Mouse (Mus musculus): ENCODE data around the gene Amh. TPM values are rescaled to one million over a fixed set of nuclear protein-coding genes. Genes with fewer than 3 reads are reported as not detected.

Gene Amh
- polyA plus RNA-seq (2014; fragmentation: Nextera tagmentation; extraction: Ambion mirVana), result 0.13 TPM in 1 of 2 replicates, not detected in the other

DNA sequence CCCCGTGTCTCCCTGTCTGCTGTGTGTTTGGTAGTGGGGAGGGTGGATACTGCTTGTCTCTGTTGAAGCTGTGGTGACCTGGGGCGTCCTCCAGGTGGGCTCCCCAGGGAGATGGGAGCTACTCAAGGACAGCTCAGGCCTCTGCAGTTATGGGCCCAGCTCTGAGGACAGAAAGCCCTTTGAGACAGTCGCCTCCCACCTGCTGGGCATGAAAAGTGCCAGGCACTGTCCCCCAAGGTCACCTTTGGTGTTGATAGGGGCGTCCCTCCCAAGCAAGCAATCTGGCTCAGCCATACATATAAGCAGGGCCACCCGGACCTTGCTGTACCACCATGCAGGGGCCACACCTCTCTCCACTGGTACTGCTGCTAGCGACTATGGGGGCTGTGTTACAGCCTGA is at the start of gene Amh:
TSS of gene Amh (plus strand) at position 328 of the 400 bp plus-strand sequence.
- DNase-seq (ENCODE audit: low spot score) (no peak), ATAC-seq (ENCODE audit: low read depth) (no peak)
- Histone ChIP-seq H3K4me1 (ENCODE audit: control insufficient read depth, insufficient read depth, low read length) (peaks cover 14% of the 10 kb centered on the region), H3K4me3 (ENCODE audit: low read depth, low read length) (no peak within 1 kb of the TSS), H3K4me2 (ENCODE audit: low read depth, low read length) (no peak within 1 kb of the TSS), H3K9me3 (ENCODE audit: control insufficient read depth, low read length) (no peaks in the 10 kb centered on the region), H3K9ac (ENCODE audit: low read depth, low read length) (no peak within 1 kb of the TSS), H3K27me3 (replicated peaks; ENCODE audit: control insufficient read depth, insufficient read depth, low read length) (peaks cover 19% of the 10 kb centered on the region), H3K27ac (replicated peaks; ENCODE audit: low read depth, low read length) (no peak within 1 kb of the TSS), H3K36me3 (ENCODE audit: control insufficient read depth, insufficient read depth, low read length) (peaks cover 50% of the 10 kb centered on the region)
- WGBS, result 67% methylated on average over 6 of the region's 6 CpGs

DNA sequence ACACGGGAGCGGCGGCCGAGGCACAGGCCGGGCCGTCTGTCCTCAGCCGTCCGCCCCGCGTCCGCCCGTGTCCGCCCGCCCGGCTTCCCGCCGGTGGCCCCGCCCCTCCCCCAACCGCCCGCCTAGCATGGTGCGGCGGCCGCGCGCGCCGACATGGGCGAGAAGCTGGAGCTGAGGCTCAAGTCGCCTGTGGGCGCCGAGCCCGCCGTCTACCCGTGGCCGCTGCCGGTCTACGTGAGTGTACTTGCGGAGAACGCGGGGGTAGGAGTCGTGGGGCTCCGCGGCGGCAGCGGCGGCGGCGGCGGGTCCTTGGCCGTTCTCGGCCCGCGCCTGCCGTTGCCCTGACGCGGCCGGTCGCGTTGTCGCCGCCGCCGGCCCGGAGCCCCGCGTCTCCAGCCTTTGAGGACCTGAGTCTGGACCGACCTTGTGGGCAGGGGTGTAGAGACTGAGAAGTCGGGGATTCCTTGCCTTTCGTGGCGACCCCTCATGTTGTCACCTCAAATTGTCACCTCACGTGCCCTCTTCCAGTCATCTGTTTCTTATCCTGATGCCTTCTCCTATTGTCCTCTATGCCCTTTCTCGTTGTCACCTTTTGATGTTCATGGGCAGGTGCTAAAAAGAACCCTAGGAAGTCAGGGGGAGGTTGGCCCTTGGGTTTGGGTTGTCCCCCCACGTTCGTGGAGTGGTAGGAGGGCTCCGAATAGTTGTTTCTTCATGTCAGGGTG is 49.6 kb upstream of the Amh start:
- Histone ChIP-seq H3K4me1 (ENCODE audit: control insufficient read depth, insufficient read depth, low read length) (peaks cover 32% of the 10 kb centered on the region), H3K36me3 (ENCODE audit: control insufficient read depth, insufficient read depth, low read length) (no peaks in the 10 kb centered on the region), H3K9ac (ENCODE audit: low read depth, low read length) (peak overlapping the region; percentile 93), H3K9me3 (ENCODE audit: control insufficient read depth, low read length) (no peaks in the 10 kb centered on the region), H3K4me2 (ENCODE audit: low read depth, low read length) (peak overlapping the region; percentile 83), H3K4me3 (ENCODE audit: low read depth, low read length) (peak overlapping the region; percentile 86), H3K27ac (replicated peaks; ENCODE audit: low read depth, low read length) (peak overlapping the region; percentile 81), H3K27me3 (replicated peaks; ENCODE audit: control insufficient read depth, insufficient read depth, low read length) (no peaks in the 10 kb centered on the region)
- DNase-seq (ENCODE audit: low spot score) (no peak), ATAC-seq (ENCODE audit: low read depth) (peak; percentile 39; the same call in 1 of the 2 replicates)
- WGBS, result under 1% methylated on average over 21 of the region's 75 CpGs

DNA sequence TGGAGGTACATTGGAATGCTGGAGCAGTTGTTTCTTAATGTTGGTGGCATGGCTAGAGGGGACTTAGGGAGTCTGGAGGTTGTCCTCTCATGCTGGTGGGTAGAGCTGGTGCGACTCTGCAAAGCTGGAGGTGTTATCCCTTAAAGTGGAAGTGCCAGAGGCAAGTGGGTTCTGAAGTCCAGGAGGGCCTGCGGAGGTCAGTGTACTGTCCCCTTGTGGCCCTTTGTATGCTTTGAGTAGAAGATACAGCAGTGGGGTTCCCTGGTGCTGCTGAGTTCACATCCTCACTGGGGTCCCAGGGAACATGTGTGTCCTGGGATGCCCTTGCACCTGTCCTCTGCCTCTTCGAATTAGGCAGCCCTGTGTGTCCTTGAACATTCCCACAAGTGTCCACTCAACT is 48.9 kb upstream of the Amh start:
- no peak for DNase-seq (ENCODE audit: low spot score)

DNA sequence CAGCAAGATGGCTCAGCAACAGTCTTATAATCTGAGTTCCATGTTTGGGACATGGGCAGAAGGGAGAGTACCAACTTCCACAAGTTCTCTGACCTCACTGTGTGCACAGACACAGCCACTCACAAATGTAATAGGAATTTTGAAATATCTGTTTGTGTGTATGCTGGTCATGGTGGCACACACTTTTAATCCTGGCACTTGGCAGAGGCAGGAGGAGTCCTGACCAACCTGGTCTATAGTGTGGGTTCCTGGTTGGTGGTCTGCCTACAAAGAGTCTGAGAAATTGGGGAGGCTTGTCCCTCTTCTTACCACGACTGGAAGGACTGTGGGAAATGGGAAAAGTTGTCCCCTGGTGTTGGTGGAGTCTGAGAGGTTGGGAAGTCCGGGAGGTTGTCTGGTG is 48.5 kb upstream of the Amh start:
- Histone ChIP-seq H3K27me3 (replicated peaks; ENCODE audit: control insufficient read depth, insufficient read depth, low read length) (no peaks in the 10 kb centered on the region), H3K4me2 (ENCODE audit: low read depth, low read length) (peak overlapping the region; percentile 83), H3K27ac (replicated peaks; ENCODE audit: low read depth, low read length) (no peak overlapping the region), H3K4me3 (ENCODE audit: low read depth, low read length) (peak overlapping the region; percentile 86), H3K9ac (ENCODE audit: low read depth, low read length) (peak overlapping the region; percentile 93), H3K36me3 (ENCODE audit: control insufficient read depth, insufficient read depth, low read length) (no peaks in the 10 kb centered on the region), H3K9me3 (ENCODE audit: control insufficient read depth, low read length) (no peaks in the 10 kb centered on the region), H3K4me1 (ENCODE audit: control insufficient read depth, insufficient read depth, low read length) (peaks cover 30% of the 10 kb centered on the region)
- no peak for ATAC-seq (ENCODE audit: low read depth)
- 60% methylated on average over 2 of the region's 2 CpGs for whole genome bisulfite sequencing
- DNase-seq (ENCODE audit: low spot score), result no peak

More for the DNA sequence above, 48.9 kb upstream of the Amh start:
- peaks cover 32% of the 10 kb centered on the region for H3K4me1 ChIP-seq (ENCODE audit: control insufficient read depth, insufficient read depth, low read length)
- H3K27me3 ChIP-seq (replicated peaks; ENCODE audit: control insufficient read depth, insufficient read depth, low read length), result no peaks in the 10 kb centered on the region
- H3K9ac ChIP-seq (ENCODE audit: low read depth, low read length), result peak overlapping the region; percentile 93
- H3K9me3 ChIP-seq (ENCODE audit: control insufficient read depth, low read length), result no peaks in the 10 kb centered on the region
- no peak overlapping the region for H3K27ac ChIP-seq (replicated peaks; ENCODE audit: low read depth, low read length)
- H3K4me3 ChIP-seq (ENCODE audit: low read depth, low read length), result peak overlapping the region; percentile 86
- H3K4me2 ChIP-seq (ENCODE audit: low read depth, low read length), result peak overlapping the region; percentile 83
- no peaks in the 10 kb centered on the region for H3K36me3 ChIP-seq (ENCODE audit: control insufficient read depth, insufficient read depth, low read length)
- WGBS, result 26% methylated on average over 3 of the region's 3 CpGs
- no peak for ATAC-seq (ENCODE audit: low read depth)

DNA sequence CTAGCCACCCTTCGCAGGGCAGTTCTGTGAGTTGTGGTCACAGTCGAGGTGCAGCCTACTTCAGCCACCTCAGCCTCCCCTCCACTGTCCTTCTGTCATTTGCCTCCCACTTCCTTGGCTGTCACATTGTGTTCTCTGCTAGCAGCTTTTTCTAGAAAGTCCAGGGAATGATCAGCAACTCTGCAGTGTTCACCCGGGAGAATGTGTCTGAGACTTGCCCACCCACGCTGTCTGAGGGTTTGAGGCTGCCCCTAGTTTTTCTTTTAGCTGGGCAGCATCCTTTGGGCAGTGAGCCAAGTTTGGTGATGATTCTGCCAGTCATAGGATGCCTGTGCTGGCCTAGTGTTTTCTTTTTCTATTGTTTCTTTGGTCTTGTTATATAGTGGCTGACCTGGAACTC is 48.1 kb upstream of the Amh start:
- Histone ChIP-seq H3K4me1 (ENCODE audit: control insufficient read depth, insufficient read depth, low read length) (peaks cover 26% of the 10 kb centered on the region), H3K9me3 (ENCODE audit: control insufficient read depth, low read length) (no peaks in the 10 kb centered on the region), H3K27ac (replicated peaks; ENCODE audit: low read depth, low read length) (no peak overlapping the region), H3K36me3 (ENCODE audit: control insufficient read depth, insufficient read depth, low read length) (no peaks in the 10 kb centered on the region), H3K27me3 (replicated peaks; ENCODE audit: control insufficient read depth, insufficient read depth, low read length) (no peaks in the 10 kb centered on the region), H3K4me2 (ENCODE audit: low read depth, low read length) (peak overlapping the region; percentile 83), H3K4me3 (ENCODE audit: low read depth, low read length) (peak overlapping the region; percentile 86; the same call in 1 of the 2 replicates), H3K9ac (ENCODE audit: low read depth, low read length) (peak overlapping the region; percentile 93)
- DNase-seq (ENCODE audit: low spot score), result no peak
- WGBS, result 69% methylated on average over 4 of the region's 4 CpGs
- ATAC-seq (ENCODE audit: low read depth), result no peak

DNA sequence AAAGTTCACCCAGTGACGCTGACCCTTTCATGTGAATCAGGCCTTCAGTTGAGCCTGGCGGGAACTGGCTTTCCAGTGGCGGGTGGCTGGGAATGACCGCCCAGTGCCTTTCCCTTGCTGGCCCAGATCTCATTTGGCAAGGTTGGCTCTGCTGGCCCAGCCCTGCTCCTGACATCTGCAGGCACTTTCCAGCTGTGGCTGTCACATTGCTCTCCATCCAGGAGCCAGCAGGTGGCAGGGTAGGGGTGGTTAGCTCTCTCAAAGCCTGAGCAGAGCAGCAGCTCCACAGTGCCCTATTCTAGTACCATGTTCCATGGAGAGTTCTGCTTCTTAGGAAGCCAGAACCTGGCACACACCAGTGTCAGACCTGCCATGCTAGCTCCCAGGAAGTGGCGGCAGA is 47.3 kb upstream of the Amh start:
- no peak for ATAC-seq (ENCODE audit: low read depth)
- peaks cover 19% of the 10 kb centered on the region for H3K4me1 ChIP-seq (ENCODE audit: control insufficient read depth, insufficient read depth, low read length)
- 40% methylated on average over 5 of the region's 5 CpGs for WGBS

DNA sequence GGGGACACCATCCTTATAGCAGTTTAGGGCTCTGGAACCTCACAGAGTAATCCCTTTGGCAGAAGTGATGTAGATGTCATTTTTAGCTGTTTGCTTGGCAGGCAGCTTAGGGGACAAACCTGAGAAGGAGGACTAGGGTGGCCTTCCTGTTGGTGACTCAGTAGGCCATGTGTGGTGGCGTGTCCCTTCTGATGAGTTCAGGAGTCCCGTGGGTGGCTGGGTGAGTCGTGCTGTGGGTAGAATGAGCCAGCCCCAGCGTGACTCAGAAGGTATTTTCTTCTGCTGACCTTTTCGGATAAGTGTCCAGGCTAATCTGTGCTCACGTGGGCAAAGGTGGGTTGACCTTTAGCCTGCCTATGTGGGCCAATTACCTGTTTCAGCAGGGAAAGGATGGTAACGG is 46.4 kb upstream of the Amh start:
- H3K4me3 ChIP-seq (ENCODE audit: low read depth, low read length), result no peak overlapping the region
- H3K4me2 ChIP-seq (ENCODE audit: low read depth, low read length), result no peak overlapping the region
- no peak overlapping the region for H3K27ac ChIP-seq (replicated peaks; ENCODE audit: low read depth, low read length)
- no peak for ATAC-seq (ENCODE audit: low read depth)
- peaks cover 19% of the 10 kb centered on the region for H3K4me1 ChIP-seq (ENCODE audit: control insufficient read depth, insufficient read depth, low read length)
- no peaks in the 10 kb centered on the region for H3K36me3 ChIP-seq (ENCODE audit: control insufficient read depth, insufficient read depth, low read length)
- no peaks in the 10 kb centered on the region for H3K27me3 ChIP-seq (replicated peaks; ENCODE audit: control insufficient read depth, insufficient read depth, low read length)
- WGBS, result 67% methylated on average over 7 of the region's 7 CpGs
- H3K9me3 ChIP-seq (ENCODE audit: control insufficient read depth, low read length), result no peaks in the 10 kb centered on the region
- no peak overlapping the region for H3K9ac ChIP-seq (ENCODE audit: low read depth, low read length)
- no peak for DNase-seq (ENCODE audit: low spot score)

More for the DNA sequence above, 47.3 kb upstream of the Amh start:
- no peaks in the 10 kb centered on the region for H3K36me3 ChIP-seq (ENCODE audit: control insufficient read depth, insufficient read depth, low read length)
- H3K27me3 ChIP-seq (replicated peaks; ENCODE audit: control insufficient read depth, insufficient read depth, low read length), result no peaks in the 10 kb centered on the region
- no peak overlapping the region; the same call in 1 of the 2 replicates for H3K27ac ChIP-seq (replicated peaks; ENCODE audit: low read depth, low read length)
- DNase-seq (ENCODE audit: low spot score), result peak; percentile 73
- H3K9me3 ChIP-seq (ENCODE audit: control insufficient read depth, low read length), result no peaks in the 10 kb centered on the region
- no peak overlapping the region; the same call in 1 of the 2 replicates for H3K9ac ChIP-seq (ENCODE audit: low read depth, low read length)
- H3K4me3 ChIP-seq (ENCODE audit: low read depth, low read length), result no peak overlapping the region
- H3K4me2 ChIP-seq (ENCODE audit: low read depth, low read length), result peak overlapping the region; percentile 83

DNA sequence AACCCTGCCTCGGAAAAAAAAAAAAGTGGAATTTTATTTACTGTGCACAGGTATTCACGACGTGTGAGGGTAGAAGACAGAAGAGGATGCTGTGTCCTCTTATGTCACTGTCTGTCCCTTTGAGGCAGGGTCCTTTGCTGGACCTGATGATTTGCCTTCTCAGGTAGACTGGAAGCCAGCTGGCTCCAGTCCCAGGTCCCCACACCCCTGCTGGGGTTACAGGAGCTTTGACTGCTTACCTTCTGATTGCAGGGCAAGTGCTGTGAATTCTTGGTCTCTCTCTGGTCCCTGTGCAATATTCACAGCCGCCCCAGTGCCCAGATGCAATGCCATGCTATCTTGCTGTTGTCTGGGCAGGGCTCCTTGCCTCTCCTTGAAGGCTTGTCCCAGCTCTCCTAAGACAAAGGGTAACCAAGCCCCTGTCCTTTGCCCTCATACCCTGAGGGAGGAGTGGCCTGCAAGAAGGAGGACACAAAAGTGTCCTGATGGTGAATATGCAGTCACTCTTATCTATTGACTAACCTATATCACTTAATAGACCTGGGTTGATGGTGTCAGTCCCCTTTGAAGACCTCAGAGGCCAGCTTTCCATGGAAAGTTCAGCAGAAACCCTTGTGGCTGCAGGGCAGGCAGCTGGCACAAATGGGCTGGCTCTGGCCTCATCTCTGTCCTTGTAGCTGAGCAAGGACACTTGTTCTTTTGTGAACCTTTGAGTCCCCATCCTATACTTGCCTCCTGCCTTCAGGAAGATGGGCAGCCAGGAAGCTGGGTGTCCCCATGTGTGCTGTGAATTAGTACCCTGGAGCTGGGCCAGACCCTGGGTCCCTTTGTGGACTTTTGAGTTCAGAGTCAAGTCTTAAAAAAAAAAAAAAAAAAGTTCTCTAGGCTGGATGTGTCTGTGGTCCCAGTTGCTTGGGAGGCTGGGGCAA is 44.2 kb upstream of the Amh start:
- H3K4me3 ChIP-seq (ENCODE audit: low read depth, low read length), result no peak overlapping the region
- peaks cover 9% of the 10 kb centered on the region; the same call in 1 of the 2 replicates for H3K36me3 ChIP-seq (ENCODE audit: control insufficient read depth, insufficient read depth, low read length)
- H3K27me3 ChIP-seq (replicated peaks; ENCODE audit: control insufficient read depth, insufficient read depth, low read length), result no peaks in the 10 kb centered on the region
- 89% methylated on average over 4 of the region's 4 CpGs for WGBS
- no peak for ATAC-seq (ENCODE audit: low read depth)
- peaks cover 19% of the 10 kb centered on the region for H3K4me1 ChIP-seq (ENCODE audit: control insufficient read depth, insufficient read depth, low read length)
- DNase-seq (ENCODE audit: low spot score), result no peak
- no peak overlapping the region for H3K27ac ChIP-seq (replicated peaks; ENCODE audit: low read depth, low read length)
- H3K9me3 ChIP-seq (ENCODE audit: control insufficient read depth, low read length), result no peaks in the 10 kb centered on the region
- no peak overlapping the region for H3K9ac ChIP-seq (ENCODE audit: low read depth, low read length)
- H3K4me2 ChIP-seq (ENCODE audit: low read depth, low read length), result no peak overlapping the region

Data from embryonic facial prominence, embryonic 14.5 days (tissue).